Mouse (Mus musculus): ENCODE measurements around the gene Hoxb2. TPM values are rescaled to one million over a fixed set of nuclear protein-coding genes. Genes with fewer than 3 reads are reported as not detected.

The Hoxb2 gene
- polyA plus RNA-seq, 1 experiment: not detected

DNA sequence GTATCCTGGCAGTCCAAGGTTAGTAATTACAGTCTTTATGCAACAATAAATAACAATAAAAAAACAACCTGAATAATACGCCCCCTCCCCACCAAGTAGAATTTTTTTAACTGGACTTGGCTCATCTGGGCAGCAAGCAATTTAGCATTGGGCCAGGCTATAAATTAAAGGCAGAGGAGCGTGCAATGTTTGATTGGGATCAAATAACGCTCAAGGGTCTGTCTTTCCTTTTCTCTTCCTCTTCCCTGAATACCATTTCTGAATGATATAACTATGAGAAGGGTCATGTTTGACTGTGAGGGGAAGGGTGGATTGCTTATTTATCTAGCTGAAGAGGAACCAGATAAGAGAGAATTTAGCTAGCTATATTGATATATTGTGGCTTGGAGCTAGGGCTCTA is 1.3 kb upstream of the Hoxb2 start:
- Histone ChIP-seq H3K79me2 (ENCODE audit: control insufficient read depth, insufficient read depth) (no peaks in the 10 kb centered on the region), H3K4me3 (ENCODE audit: insufficient read depth, poor library complexity, severe bottlenecking) (no peak overlapping the region), H3K36me3 (ENCODE audit: control insufficient read depth, insufficient read depth) (no peaks in the 10 kb centered on the region), H3K79me3 (ENCODE audit: low read depth) (no peaks in the 10 kb centered on the region), H3ac (ENCODE audit: control insufficient read depth, insufficient read length, low read depth) (no peak overlapping the region), H3K27me3 (ENCODE audit: control insufficient read depth, insufficient read depth, insufficient read length) (peaks cover 79% of the 10 kb centered on the region)
- TF ChIP-seq CEBPB (IDR thresholded peaks at IDR 0.05; ENCODE audit: low read depth) (no peak), MYOG (IDR thresholded peaks at IDR 0.05; ENCODE audit: control insufficient read depth, extremely low read depth, insufficient read length) (no peak), CTCF (IDR thresholded peaks at IDR 0.05; ENCODE audit: control insufficient read depth, insufficient read depth, insufficient read length) (no peak)

DNA sequence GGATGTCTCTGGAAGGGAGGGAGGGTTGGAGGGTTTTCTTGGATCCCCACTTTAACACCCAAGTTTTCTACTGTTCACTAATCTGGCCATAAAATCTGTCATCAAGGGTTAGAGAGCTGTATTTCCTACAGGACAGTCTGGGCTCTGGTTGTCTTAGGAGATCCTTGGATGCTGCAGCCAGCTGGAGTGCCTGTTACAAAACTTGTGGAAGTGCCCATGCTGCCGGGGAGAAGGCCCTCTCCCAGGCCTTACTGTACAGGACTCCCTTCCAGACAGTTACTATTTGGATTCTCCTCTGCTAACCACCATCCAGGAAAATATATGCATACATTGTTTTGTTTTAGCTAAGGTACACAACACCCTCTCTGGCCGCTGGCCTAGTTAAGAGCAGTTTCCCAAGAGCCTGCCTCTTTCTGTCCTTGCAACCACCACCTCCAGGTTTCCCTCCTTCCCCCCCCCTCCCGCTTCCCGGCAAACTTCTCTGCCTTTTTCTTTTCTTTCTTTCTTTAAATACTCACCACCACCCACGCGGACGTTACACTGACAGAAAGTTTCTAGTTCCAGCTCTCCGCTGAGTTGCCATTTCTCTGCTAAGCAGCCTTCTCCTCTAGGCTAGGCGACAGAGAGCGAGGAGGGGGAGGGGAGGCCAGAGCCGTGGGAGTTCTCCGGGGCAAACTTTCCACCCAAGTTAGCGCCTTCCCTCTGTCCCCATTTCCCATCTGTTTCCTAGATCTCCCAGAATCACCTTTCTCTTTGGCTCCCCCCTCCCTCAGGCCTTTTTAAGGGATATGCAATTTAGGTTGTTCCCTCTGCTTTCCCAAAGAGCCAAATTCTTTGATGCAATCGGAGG is 609 bp upstream of the Hoxb2 start:
- Histone ChIP-seq H3ac (ENCODE audit: control insufficient read depth, insufficient read length, low read depth) (no peak overlapping the region), H3K4me3 (ENCODE audit: insufficient read depth, poor library complexity, severe bottlenecking) (no peak overlapping the region), H3K79me2 (ENCODE audit: control insufficient read depth, insufficient read depth) (no peaks in the 10 kb centered on the region), H3K36me3 (ENCODE audit: control insufficient read depth, insufficient read depth) (no peaks in the 10 kb centered on the region), H3K27me3 (ENCODE audit: control insufficient read depth, insufficient read depth, insufficient read length) (peaks cover 79% of the 10 kb centered on the region), H3K79me3 (ENCODE audit: low read depth) (no peaks in the 10 kb centered on the region)
- TF ChIP-seq MYOG (IDR thresholded peaks at IDR 0.05; ENCODE audit: control insufficient read depth, extremely low read depth, insufficient read length) (no peak), FOSL1 (IDR thresholded peaks at IDR 0.05; ENCODE audit: insufficient read depth, low read length, poor library complexity, severe bottlenecking) (no peak), MAX (IDR thresholded peaks at IDR 0.05) (no peak), CTCF (IDR thresholded peaks at IDR 0.05; ENCODE audit: control insufficient read depth, insufficient read depth, insufficient read length) (no peak), MYOD1 (IDR thresholded peaks at IDR 0.05; ENCODE audit: control insufficient read depth, insufficient read length, low read depth) (no peak), USF1 (IDR thresholded peaks at IDR 0.05; ENCODE audit: low read depth) (no peak), CEBPB (IDR thresholded peaks at IDR 0.05; ENCODE audit: low read depth) (no peak)

DNA sequence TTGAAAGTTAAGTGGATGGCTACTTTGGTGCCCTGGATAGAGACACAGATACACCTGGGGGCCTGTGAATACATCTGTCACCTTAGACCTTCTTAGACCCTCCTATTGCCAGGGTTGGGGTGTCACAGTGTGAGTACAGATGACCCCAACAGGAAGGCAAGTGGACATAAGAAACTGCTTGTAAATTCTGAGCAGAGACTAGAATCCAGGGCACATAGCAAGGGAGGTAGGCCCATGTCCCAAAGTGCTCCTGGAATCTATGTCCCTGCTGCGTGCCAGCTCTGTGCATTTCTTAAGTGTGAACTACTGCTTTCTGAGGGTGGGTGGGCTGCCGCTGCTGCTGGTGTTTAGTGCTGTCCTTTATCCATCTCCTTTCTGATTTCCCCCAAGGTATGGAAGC is 466 bp downstream of the Hoxb2 start:
- Histone ChIP-seq H3K4me3 (ENCODE audit: insufficient read depth, poor library complexity, severe bottlenecking) (no peak overlapping the region), H3K27me3 (ENCODE audit: control insufficient read depth, insufficient read depth, insufficient read length) (peaks cover 71% of the 10 kb centered on the region), H3K79me3 (ENCODE audit: low read depth) (no peaks in the 10 kb centered on the region), H3ac (ENCODE audit: control insufficient read depth, insufficient read length, low read depth) (no peak overlapping the region), H3K79me2 (ENCODE audit: control insufficient read depth, insufficient read depth) (no peaks in the 10 kb centered on the region), H3K36me3 (ENCODE audit: control insufficient read depth, insufficient read depth) (no peaks in the 10 kb centered on the region)
- no peak for TF ChIP-seq MAX (IDR thresholded peaks at IDR 0.05)

DNA sequence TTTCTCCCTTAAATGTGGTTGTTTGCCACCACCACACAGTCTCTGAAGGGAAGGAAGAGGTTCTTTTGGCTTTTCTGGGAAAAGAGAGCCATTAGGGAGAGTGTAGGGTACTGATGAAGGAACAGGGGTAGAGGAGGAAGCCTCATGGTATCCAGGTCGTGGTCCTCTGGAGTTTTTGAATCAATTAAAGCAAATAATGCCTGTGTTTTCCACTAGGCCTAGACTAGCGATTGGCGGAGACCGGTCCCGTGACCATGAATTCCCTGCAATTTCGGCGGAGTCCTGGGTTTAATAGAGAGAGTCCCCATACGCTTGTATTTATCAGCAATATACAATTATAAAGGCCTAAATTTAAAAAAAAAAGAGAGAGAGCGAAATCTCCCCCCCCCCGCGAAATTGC is 987 bp downstream of the Hoxb2 start:
- no peak for TF ChIP-seq USF1 (IDR thresholded peaks at IDR 0.05; ENCODE audit: low read depth)
- Histone ChIP-seq H3K79me3 (ENCODE audit: low read depth) (no peaks in the 10 kb centered on the region), H3ac (ENCODE audit: control insufficient read depth, insufficient read length, low read depth) (no peak overlapping the region), H3K36me3 (ENCODE audit: control insufficient read depth, insufficient read depth) (no peaks in the 10 kb centered on the region), H3K27me3 (ENCODE audit: control insufficient read depth, insufficient read depth, insufficient read length) (peaks cover 71% of the 10 kb centered on the region), H3K79me2 (ENCODE audit: control insufficient read depth, insufficient read depth) (no peaks in the 10 kb centered on the region), H3K4me3 (ENCODE audit: insufficient read depth, poor library complexity, severe bottlenecking) (no peak overlapping the region)

DNA sequence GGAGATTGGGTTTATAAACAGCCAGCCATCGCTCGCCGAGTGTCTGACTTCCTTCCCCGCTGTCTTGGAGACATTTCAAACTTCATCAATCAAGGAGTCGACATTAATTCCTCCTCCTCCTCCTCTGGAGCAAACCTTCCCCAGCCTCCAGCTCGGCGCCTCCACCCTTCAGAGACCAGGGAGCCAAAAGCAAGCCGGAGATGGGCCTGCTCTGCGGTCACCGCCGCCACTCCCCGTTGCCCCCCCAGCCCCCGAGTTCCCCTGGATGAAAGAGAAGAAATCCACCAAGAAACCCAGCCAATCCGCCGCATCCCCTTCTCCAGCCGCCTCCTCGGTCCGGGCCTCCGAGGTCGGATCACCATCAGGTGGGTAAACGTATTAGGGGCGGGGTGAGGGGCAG is 1.5 kb downstream of the Hoxb2 start:
- peaks cover 66% of the 10 kb centered on the region for H3K27me3 ChIP-seq (ENCODE audit: control insufficient read depth, insufficient read depth, insufficient read length)
- H3K79me3 ChIP-seq (ENCODE audit: low read depth): no peaks in the 10 kb centered on the region
- TF ChIP-seq MYOG (IDR thresholded peaks at IDR 0.05; ENCODE audit: control insufficient read depth, extremely low read depth, insufficient read length) (no peak), USF1 (IDR thresholded peaks at IDR 0.05; ENCODE audit: low read depth) (no peak), CTCF (IDR thresholded peaks at IDR 0.05; ENCODE audit: control insufficient read depth, insufficient read depth, insufficient read length) (no peak), CEBPB (IDR thresholded peaks at IDR 0.05; ENCODE audit: low read depth) (no peak), MAX (IDR thresholded peaks at IDR 0.05) (no peak), MYOD1 (IDR thresholded peaks at IDR 0.05; ENCODE audit: control insufficient read depth, insufficient read length, low read depth) (no peak), FOSL1 (IDR thresholded peaks at IDR 0.05; ENCODE audit: insufficient read depth, low read length, poor library complexity, severe bottlenecking) (no peak)
- H3K79me2 ChIP-seq (ENCODE audit: control insufficient read depth, insufficient read depth): no peaks in the 10 kb centered on the region
- no peak overlapping the region for H3ac ChIP-seq (ENCODE audit: control insufficient read depth, insufficient read length, low read depth)
- no peaks in the 10 kb centered on the region for H3K36me3 ChIP-seq (ENCODE audit: control insufficient read depth, insufficient read depth)
- no peak overlapping the region for H3K4me3 ChIP-seq (ENCODE audit: insufficient read depth, poor library complexity, severe bottlenecking)

DNA sequence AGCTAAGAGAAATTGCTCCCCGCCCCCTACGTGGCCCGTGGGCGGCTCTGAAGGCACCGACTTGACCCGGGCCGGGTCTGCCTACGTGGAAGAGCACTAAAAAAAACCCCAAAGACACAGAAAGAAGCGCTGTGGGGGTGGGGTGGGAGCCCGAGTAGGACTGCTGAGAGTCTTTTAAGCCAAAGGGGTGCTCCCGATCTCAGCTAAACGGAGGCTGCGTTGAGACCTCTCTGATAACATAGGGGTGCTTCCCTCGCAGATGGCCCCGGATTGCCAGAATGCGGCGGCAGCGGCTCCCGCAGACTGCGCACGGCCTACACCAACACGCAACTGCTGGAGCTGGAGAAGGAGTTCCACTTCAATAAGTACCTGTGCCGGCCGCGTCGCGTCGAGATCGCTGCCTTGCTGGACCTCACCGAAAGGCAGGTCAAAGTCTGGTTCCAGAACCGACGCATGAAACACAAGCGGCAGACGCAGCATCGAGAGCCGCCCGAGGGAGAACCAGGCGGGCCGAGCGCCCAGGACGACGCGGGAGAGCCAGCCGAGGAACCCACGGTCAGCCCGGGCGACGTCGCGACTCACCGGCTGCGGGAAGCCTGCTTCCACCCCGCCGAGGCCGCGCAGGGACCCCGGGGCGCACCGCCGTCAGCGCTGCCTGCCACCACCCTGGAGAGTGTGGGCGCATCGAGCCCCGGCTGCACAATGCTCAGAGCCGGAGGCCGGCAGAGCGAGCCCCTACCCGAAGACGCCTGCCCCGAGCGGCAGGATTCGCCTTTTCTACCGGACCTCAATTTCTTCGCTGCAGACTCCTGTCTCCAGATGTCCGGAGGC is 2.6 kb downstream of the Hoxb2 start:
- Histone ChIP-seq H3ac (ENCODE audit: control insufficient read depth, insufficient read length, low read depth) (no peak overlapping the region), H3K27me3 (ENCODE audit: control insufficient read depth, insufficient read depth, insufficient read length) (peaks cover 63% of the 10 kb centered on the region), H3K36me3 (ENCODE audit: control insufficient read depth, insufficient read depth) (no peaks in the 10 kb centered on the region), H3K79me2 (ENCODE audit: control insufficient read depth, insufficient read depth) (no peaks in the 10 kb centered on the region), H3K4me3 (ENCODE audit: insufficient read depth, poor library complexity, severe bottlenecking) (no peak overlapping the region), H3K79me3 (ENCODE audit: low read depth) (no peaks in the 10 kb centered on the region)
- TF ChIP-seq CEBPB (IDR thresholded peaks at IDR 0.05; ENCODE audit: low read depth): no peak
- no peak for TF ChIP-seq MAX (IDR thresholded peaks at IDR 0.05)
- no peak for TF ChIP-seq MYOD1 (IDR thresholded peaks at IDR 0.05; ENCODE audit: control insufficient read depth, insufficient read length, low read depth)
- no peak for TF ChIP-seq MYOG (IDR thresholded peaks at IDR 0.05; ENCODE audit: control insufficient read depth, extremely low read depth, insufficient read length)
- no peak for TF ChIP-seq FOSL1 (IDR thresholded peaks at IDR 0.05; ENCODE audit: insufficient read depth, low read length, poor library complexity, severe bottlenecking)
- no peak for TF ChIP-seq CTCF (IDR thresholded peaks at IDR 0.05; ENCODE audit: control insufficient read depth, insufficient read depth, insufficient read length)
- no peak for TF ChIP-seq USF1 (IDR thresholded peaks at IDR 0.05; ENCODE audit: low read depth)

Measured in C2C12 (cell line).